Mouse (Mus musculus) limb, embryonic 11.5 days (tissue): ENCODE results near the gene Lhfp. TPM values are rescaled to one million over a fixed set of nuclear protein-coding genes. Genes with fewer than 3 reads are reported as not detected.
A peak's percentile ranks its signal among the peaks of the same experiment; 100 is the strongest.

ENCODE experiments used
- ATAC-seq: fragments of 200-750 bp; cut with Nextera tagmentation; 2 replicates; pipeline ENCODE4 v1.8.0; 2017; ENCODE audit warnings: low read depth; ENCODE audit not compliant: insufficient number of reproducible peaks, low FRiP score, low TSS enrichment
- DNase-seq: peaks from one replicate; pipeline ENCODE4 v3.0.0-alpha.2; 2015; ENCODE audit warnings: low spot score
- H3K27ac ChIP-seq: fragments of 300-500 bp; sonication (generic); replicated peaks from 2 replicates; pipeline ENCODE4 v1.5.1; 2014; ENCODE audit warnings: low read depth, mild to moderate bottlenecking, low read length
- H3K27me3 ChIP-seq: fragments of 300-500 bp; sonication (generic); 2 replicates; pipeline ENCODE4 v1.6.1; 2014; ENCODE audit warnings: mild to moderate bottlenecking, low read length, mixed read lengths; ENCODE audit not compliant: control insufficient read depth, insufficient read depth
- H3K36me3 ChIP-seq: fragments of 300-500 bp; sonication (generic); 2 replicates; pipeline ENCODE4 v1.6.1; 2014; ENCODE audit warnings: mild to moderate bottlenecking, low read length, moderate library complexity, mixed read lengths; ENCODE audit not compliant: control insufficient read depth, insufficient read depth
- H3K4me1 ChIP-seq: fragments of 300-500 bp; sonication (generic); 2 replicates; pipeline ENCODE4 v1.6.1; 2014; ENCODE audit warnings: low read length, mixed read lengths; ENCODE audit not compliant: control insufficient read depth, insufficient read depth
- H3K4me2 ChIP-seq: fragments of 300-500 bp; sonication (generic); 2 replicates; pipeline ENCODE4 v1.6.1; 2014; ENCODE audit warnings: low read depth, mild to moderate bottlenecking, moderate library complexity; ENCODE audit not compliant: severe bottlenecking
- H3K4me3 ChIP-seq: fragments of 300-500 bp; sonication (generic); 2 replicates; pipeline ENCODE4 v1.5.1; 2014; ENCODE audit warnings: low read depth, low read length
- H3K9ac ChIP-seq: fragments of 300-500 bp; sonication (generic); 2 replicates; pipeline ENCODE4 v1.6.1; 2014; ENCODE audit warnings: mild to moderate bottlenecking, low read length
- H3K9me3 ChIP-seq: fragments of 300-500 bp; sonication (generic); 2 replicates; pipeline ENCODE4 v1.6.1; 2016; ENCODE audit warnings: low read length; ENCODE audit not compliant: control insufficient read depth
- WGBS: fragments of 180-500 bp; shearing (Covaris S2); extraction: QIAGEN DNeasy Blood & Tissue Kit; methylation state at CpG from one replicate; pipeline ENCODE4 v1.1.7; 2014; 5-methylcytosine and 5-hydroxymethylcytosine counted together
- polyA plus RNA-seq: library from polyadenylated mRNA; unstranded; fragments of >200 nt; fragmentation: Nextera tagmentation; extraction: Ambion mirVana; gene quantifications from 2 replicates; pipeline ENCODE4 v1.2.1, GENCODE M21; 2014

The Lhfp gene
- polyA plus RNA-seq = 61.0 and 61.7 TPM in 2 replicates

DNA sequence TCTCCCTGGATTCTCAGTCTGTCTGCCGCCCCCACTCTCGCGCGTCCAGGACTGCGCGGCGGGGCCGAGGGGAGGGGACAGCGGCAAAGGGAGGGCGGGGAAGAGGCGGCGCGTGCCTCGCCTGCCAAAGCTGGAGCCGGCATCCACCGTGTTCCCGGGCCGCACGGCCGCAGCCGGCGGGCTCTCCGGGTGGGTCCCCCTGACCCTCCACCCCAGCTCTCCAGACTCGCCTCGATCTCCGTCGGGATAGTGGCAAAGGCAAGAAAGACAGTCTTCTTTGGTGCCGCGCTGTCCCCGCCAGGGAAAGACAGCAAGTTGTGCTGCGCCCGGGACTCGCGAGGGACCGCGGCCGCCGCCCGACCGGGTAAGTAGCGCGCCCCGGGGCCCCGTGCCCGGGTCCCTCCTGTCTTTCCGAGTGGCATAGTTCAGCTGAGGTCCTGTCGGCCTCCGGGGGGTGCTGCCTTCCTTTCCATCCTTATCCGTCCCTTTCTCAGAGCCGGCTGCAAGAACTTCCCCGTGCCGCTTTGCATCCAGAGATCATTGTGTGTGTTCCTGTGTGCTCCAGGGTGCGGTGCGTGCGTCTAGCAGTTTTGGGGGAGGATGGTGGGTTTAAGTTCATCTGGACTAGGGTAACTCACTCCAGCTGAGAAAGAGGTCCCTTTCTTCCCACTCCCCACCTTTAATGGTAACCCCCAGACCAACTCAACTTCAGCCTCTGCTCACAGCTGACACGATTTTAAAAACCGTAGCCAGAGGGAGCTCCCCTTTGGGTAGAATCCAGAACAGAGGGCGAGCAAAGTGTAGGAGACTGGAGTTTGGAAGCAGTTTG lies at the start of gene Lhfp:
Gene Lhfp (plus strand): TSS at position 118 of the 829 bp plus-strand sequence.
- Histone ChIP-seq H3K4me3 (peak within 1 kb of the TSS; percentile 62), H3K9ac (peak within 1 kb of the TSS; percentile 70), H3K9me3 (no peaks in the 10 kb centered on the region), H3K27ac (peak within 1 kb of the TSS; percentile 32; the same call in 1 of the 2 replicates), H3K36me3 (no peaks in the 10 kb centered on the region), H3K4me1 (peaks cover 11% of the 10 kb centered on the region), H3K27me3 (no peaks in the 10 kb centered on the region), H3K4me2 (peak within 1 kb of the TSS; percentile 84)
- ATAC-seq = peak; percentile 81
- peak; percentile 85 for DNase-seq
- under 1% methylated on average over 49 of the region's 58 CpGs for WGBS

GRCm38 (mm10) chr3:52993296-52993695 lies 48.0 kb upstream of the Lhfp start:
- Histone ChIP-seq H3K9me3 (no peaks in the 10 kb centered on the region), H3K4me2 (no peak overlapping the region), H3K36me3 (peaks cover 2% of the 10 kb centered on the region), H3K27me3 (no peaks in the 10 kb centered on the region), H3K9ac (no peak overlapping the region), H3K27ac (no peak overlapping the region), H3K4me3 (no peak overlapping the region), H3K4me1 (no peaks in the 10 kb centered on the region)
- WGBS = 90% methylated on average over 9 of the region's 10 CpGs
- no peak for DNase-seq
- ATAC-seq = no peak

DNA sequence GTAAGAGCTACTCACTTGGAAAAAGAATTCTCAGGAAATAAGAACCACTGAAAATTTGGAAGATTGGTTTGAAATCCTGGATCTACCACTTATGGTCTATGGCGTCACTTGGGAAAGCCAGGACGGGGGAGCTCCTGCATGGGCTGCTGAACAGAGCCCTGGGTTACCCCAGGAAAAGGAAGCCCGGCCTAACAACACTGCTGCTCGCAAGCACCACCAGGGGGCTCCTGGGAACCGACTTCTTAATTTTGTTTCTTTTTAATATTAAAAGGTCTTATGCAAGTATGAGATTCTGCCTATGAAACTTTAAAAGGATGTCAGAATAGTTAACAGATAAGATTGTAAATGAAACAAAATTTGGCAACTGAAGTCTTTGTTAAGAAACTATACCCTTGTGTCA lies 46.7 kb upstream of the Lhfp start:
- Histone ChIP-seq H3K9me3 (no peaks in the 10 kb centered on the region), H3K9ac (no peak overlapping the region), H3K4me1 (0 out of 2 replicates have a peak, but pooled peaks cover 7% of the 10 kb centered on the region), H3K4me3 (no peak overlapping the region), H3K4me2 (no peak overlapping the region), H3K36me3 (peaks cover 2% of the 10 kb centered on the region), H3K27ac (no peak overlapping the region), H3K27me3 (no peaks in the 10 kb centered on the region)
- ATAC-seq = no peak
- 75% methylated on average over 5 of the region's 5 CpGs for WGBS
- DNase-seq = no peak

DNA sequence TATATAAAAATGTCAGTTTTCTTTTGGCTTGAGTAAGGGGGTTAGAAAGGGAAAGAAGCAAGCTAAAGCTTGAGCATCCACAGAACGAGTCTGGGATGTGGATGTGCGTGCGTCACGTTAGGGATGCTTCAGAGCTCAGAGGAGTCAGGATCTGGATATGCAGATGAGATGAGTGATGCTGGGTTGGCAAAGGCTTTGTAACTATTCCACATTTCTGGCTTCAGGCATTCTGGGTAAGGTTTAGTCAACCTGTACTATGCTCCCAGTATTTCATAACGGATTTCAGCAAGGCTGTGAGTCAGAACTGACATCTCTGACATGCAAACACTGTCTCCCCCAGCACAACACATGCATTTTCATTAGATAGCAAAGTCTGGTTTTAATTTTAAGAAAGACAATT lies 44.7 kb upstream of the Lhfp start:
- H3K4me1 ChIP-seq = peaks cover 10% of the 10 kb centered on the region; the same call in 1 of the 2 replicates
- DNase-seq (no peak), ATAC-seq (no peak)
- H3K9me3 ChIP-seq = no peaks in the 10 kb centered on the region
- H3K27ac ChIP-seq = no peak overlapping the region
- peaks cover 2% of the 10 kb centered on the region for H3K36me3 ChIP-seq
- WGBS = 92% methylated on average over 5 of the region's 5 CpGs
- H3K4me2 ChIP-seq = no peak overlapping the region
- H3K9ac ChIP-seq = no peak overlapping the region
- H3K27me3 ChIP-seq = no peaks in the 10 kb centered on the region
- H3K4me3 ChIP-seq = no peak overlapping the region

GRCm38 (mm10) chr3:52997381-52997780 lies 43.9 kb upstream of the Lhfp start:
- Histone ChIP-seq H3K27ac (no peak overlapping the region), H3K4me1 (peaks cover 10% of the 10 kb centered on the region; the same call in 1 of the 2 replicates), H3K4me2 (no peak overlapping the region), H3K36me3 (peaks cover 2% of the 10 kb centered on the region), H3K27me3 (no peaks in the 10 kb centered on the region), H3K4me3 (no peak overlapping the region), H3K9me3 (no peaks in the 10 kb centered on the region), H3K9ac (no peak overlapping the region)
- 77% methylated on average over 1 of the region's 1 CpGs for WGBS
- no peak for DNase-seq
- no peak for ATAC-seq

DNA sequence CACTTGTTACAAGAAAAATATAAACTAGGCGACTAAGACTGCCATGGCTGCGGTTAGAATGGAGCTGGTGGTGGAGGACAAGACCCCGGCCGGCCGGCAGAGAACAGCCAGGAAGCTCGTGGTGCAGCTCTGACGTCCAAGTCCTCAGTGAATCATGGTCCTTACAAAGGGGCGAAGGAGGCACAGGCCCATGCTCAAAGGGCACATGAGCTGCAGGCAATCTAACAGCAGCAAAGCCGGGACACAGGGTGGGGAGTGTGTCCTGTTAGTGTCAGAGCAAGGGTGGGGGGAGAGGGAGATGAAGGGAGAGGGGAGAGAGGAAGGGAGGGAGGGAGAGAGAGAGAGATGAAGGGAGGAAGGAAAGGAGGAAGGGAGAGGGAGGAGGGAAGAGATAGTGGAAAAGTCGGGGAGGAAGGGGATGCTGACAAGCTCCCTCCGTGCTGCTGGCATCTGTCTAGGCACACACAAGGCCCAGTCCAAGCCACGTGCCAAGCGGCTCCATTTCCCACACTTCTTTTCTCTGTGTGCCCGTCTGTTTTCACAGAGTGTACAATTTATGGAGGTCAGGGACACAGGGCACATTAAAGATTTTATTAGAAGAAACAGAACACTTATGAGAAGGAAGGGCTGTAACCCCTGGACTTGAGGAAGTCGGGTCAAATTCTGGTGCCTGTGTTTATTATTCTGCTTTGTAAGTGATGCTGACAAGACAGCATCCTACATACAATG lies 42.1 kb upstream of the Lhfp start:
- no peak for DNase-seq
- WGBS = 63% methylated on average over 15 of the region's 15 CpGs

GRCm38 (mm10) chr3:52999996-53000395 lies 41.3 kb upstream of the Lhfp start:
- H3K27ac ChIP-seq = no peak overlapping the region
- WGBS = 73% methylated on average over 3 of the region's 3 CpGs
- ATAC-seq (no peak), DNase-seq (no peak)
- H3K4me1 ChIP-seq = peaks cover 10% of the 10 kb centered on the region; the same call in 1 of the 2 replicates
- H3K27me3 ChIP-seq = no peaks in the 10 kb centered on the region
- no peaks in the 10 kb centered on the region for H3K9me3 ChIP-seq
- H3K9ac ChIP-seq = no peak overlapping the region
- no peak overlapping the region for H3K4me3 ChIP-seq
- H3K4me2 ChIP-seq = no peak overlapping the region
- H3K36me3 ChIP-seq = peaks cover 2% of the 10 kb centered on the region

More for the DNA sequence above, 42.1 kb upstream of the Lhfp start:
- no peak for ATAC-seq
- peaks cover 2% of the 10 kb centered on the region for H3K36me3 ChIP-seq
- H3K27ac ChIP-seq = no peak overlapping the region
- no peak overlapping the region for H3K4me2 ChIP-seq
- H3K9me3 ChIP-seq = no peaks in the 10 kb centered on the region
- peaks cover 10% of the 10 kb centered on the region; the same call in 1 of the 2 replicates for H3K4me1 ChIP-seq
- H3K9ac ChIP-seq = no peak overlapping the region
- no peak overlapping the region for H3K4me3 ChIP-seq
- H3K27me3 ChIP-seq = no peaks in the 10 kb centered on the region

- Histone ChIP-seq H3K27me3 (no peaks in the 10 kb centered on the region), H3K9me3 (no peaks in the 10 kb centered on the region), H3K4me3 (no peak overlapping the region), H3K27ac (no peak overlapping the region), H3K4me2 (no peak overlapping the region), H3K4me1 (peaks cover 10% of the 10 kb centered on the region; the same call in 1 of the 2 replicates), H3K9ac (no peak overlapping the region), H3K36me3 (peaks cover 1% of the 10 kb centered on the region)
- no peak for ATAC-seq
- no peak for DNase-seq
- 67% methylated on average over 6 of the region's 6 CpGs for WGBS
These were observed 39.3 kb upstream of the Lhfp start for GRCm38 (mm10) chr3:53002076-53002475.
